Mouse (Mus musculus) cerebellum, adult 2 months (tissue): ENCODE measurements around the gene Pax5. TPM values are rescaled to one million over a fixed set of nuclear protein-coding genes. Genes with fewer than 3 reads are reported as not detected.

Source experiments
- DNase-seq, 2 experiments: peaks; one replicate each; pipeline ENCODE4 v3.0.0; 2021
- H3K27ac ChIP-seq: fragments of 200-500 bp; 2 replicates; pipeline ENCODE4 v1.5.1; 2012; ENCODE audit warnings: low read length, control low read depth, inconsistent platforms; ENCODE audit not compliant: insufficient read depth
- H3K27me3 ChIP-seq: fragments of 200-500 bp; 2 replicates; pipeline ENCODE4 v1.6.1; 2012; ENCODE audit warnings: inconsistent platforms, mild to moderate bottlenecking, low read length, moderate library complexity; ENCODE audit not compliant: control insufficient read depth, insufficient read depth
- H3K4me1 ChIP-seq: fragments of 200-500 bp; 2 replicates; pipeline ENCODE4 v1.6.1; 2011; ENCODE audit warnings: low read length; ENCODE audit not compliant: control insufficient read depth, insufficient read depth
- H3K4me3 ChIP-seq: fragments of 200-500 bp; replicated peaks from 2 replicates; pipeline ENCODE3; 2011; ENCODE audit warnings: mild to moderate bottlenecking, low read depth, low read length, control low read depth; ENCODE audit not compliant: insufficient read depth
- CTCF ChIP-seq: fragments of 200-500 bp; IDR thresholded peaks from 2 replicates; pipeline ENCODE4 v1.5.1; 2011; ENCODE audit warnings: low read depth, mild to moderate bottlenecking, control low read depth, low read length, moderate library complexity, borderline replicate concordance; ENCODE audit not compliant: insufficient read depth
- POLR2A ChIP-seq: fragments of 200-500 bp; IDR thresholded peaks from 2 replicates; pipeline ENCODE4 v1.6.1; 2011; ENCODE audit warnings: low read length, control low read depth, borderline replicate concordance; ENCODE audit not compliant: insufficient read depth
- WGBS: fragments of 180-500 bp; shearing (Covaris S2); methylation state at CpG from one replicate; pipeline ENCODE4 v1.1.7; 2018; 5-methylcytosine and 5-hydroxymethylcytosine counted together
- polyA plus RNA-seq: library from polyadenylated mRNA; depleted of rRNA; stranded (reverse); fragments of >200 nt; gene quantifications from 2 replicates; pipeline ENCODE4 v1.2.3, GENCODE M21; 2012

Gene Pax5
- polyA plus RNA-seq, 1 experiment: 0.13 TPM

DNA sequence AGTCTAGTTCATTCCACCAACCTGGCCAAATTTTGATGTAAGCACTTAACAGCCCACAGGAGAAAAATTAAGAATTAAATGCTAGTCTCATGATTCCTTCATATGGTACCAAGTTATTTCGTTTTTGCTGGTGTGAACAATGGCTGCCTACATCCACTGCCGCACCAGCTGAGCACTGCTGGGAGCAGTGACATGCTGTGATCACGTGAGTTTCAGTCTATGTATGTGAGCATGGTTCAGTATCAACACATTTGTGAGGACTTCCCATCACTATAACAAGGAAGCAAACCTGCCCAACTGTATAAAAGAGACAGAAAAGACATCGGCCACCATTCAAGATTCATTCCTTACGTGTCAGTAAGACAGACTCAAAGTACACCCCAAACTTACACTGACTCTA is 137.3 kb downstream of the Pax5 start:
- Histone ChIP-seq H3K4me3 (no peak overlapping the region), H3K27ac (no peak overlapping the region), H3K27me3 (no peaks in the 10 kb centered on the region), H3K4me1 (peaks cover 16% of the 10 kb centered on the region)
- TF ChIP-seq POLR2A (no peak), CTCF (no peak)
- WGBS: 88% methylated on average over 5 of the region's 5 CpGs
- no peak for DNase-seq

DNA sequence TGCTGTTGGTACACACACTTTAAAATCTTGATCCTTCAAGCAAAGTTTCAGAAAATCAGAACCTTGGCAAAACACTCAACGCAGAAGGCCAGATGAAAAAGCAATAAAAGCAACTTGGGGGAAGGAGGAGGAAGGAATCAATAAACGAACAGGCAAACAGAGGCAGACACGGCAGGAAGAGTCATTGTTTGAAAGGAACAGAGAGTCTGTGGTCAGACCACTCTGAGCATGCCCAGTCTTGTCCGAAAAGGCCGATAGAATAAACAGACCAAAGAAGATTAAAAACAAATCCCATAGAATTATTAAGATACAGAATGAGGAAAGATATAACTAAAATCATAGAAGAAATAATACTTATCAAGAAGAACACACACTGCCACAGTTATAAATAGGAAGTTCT is 137.9 kb downstream of the Pax5 start:
- no peak for TF ChIP-seq POLR2A
- no peak for TF ChIP-seq CTCF
- DNase-seq: no peak
- 79% methylated on average over 5 of the region's 5 CpGs for WGBS
- Histone ChIP-seq H3K4me1 (peaks cover 16% of the 10 kb centered on the region), H3K27ac (no peak overlapping the region), H3K4me3 (no peak overlapping the region), H3K27me3 (no peaks in the 10 kb centered on the region)

- 70% methylated on average over 10 of the region's 10 CpGs for WGBS
- Histone ChIP-seq H3K4me3 (no peak overlapping the region), H3K27ac (no peak overlapping the region), H3K27me3 (no peaks in the 10 kb centered on the region), H3K4me1 (peaks cover 16% of the 10 kb centered on the region)
- TF ChIP-seq CTCF (no peak), POLR2A (no peak)
- DNase-seq: no peak
These were observed 141.1 kb downstream of the Pax5 start for GRCm38 (mm10) chr4:44569138-44569537.

- WGBS: 8% methylated on average over 10 of the region's 10 CpGs
- peak; percentile 80 to 89 for DNase-seq
- TF ChIP-seq CTCF (no peak), POLR2A (no peak)
These were observed 141.6 kb downstream of the Pax5 start for GRCm38 (mm10) chr4:44568666-44569065.

DNA sequence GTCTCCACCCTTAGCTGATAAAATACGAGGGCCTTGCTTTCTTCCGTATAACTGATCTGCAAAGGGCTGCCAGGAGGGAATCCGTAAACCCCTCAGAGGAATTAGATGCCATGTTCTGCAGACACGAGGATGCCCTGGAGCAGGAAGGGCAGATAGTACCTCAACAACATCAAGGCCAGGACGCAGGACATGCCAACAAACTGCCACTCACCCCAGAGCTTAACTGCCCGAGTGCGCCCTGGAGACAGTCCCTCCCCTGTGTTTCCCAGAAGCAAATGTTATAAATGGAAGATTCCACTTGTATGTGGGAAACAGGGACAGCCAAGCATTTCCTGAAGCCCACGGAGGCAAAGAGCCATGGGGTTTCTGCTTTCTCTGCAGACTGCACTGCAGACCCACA is 143.9 kb downstream of the Pax5 start:
- H3K27me3 ChIP-seq: no peaks in the 10 kb centered on the region
- no peak for DNase-seq
- peaks cover 16% of the 10 kb centered on the region for H3K4me1 ChIP-seq
- no peak overlapping the region for H3K27ac ChIP-seq
- no peak overlapping the region for H3K4me3 ChIP-seq
- TF ChIP-seq CTCF (no peak), POLR2A (no peak)
- WGBS: 63% methylated on average over 8 of the region's 8 CpGs

More at GRCm38 (mm10) chr4:44568666-44569065, 141.6 kb downstream of the Pax5 start:
- H3K4me1 ChIP-seq: peaks cover 16% of the 10 kb centered on the region
- H3K27me3 ChIP-seq: no peaks in the 10 kb centered on the region
- H3K27ac ChIP-seq: no peak overlapping the region
- no peak overlapping the region for H3K4me3 ChIP-seq

DNA sequence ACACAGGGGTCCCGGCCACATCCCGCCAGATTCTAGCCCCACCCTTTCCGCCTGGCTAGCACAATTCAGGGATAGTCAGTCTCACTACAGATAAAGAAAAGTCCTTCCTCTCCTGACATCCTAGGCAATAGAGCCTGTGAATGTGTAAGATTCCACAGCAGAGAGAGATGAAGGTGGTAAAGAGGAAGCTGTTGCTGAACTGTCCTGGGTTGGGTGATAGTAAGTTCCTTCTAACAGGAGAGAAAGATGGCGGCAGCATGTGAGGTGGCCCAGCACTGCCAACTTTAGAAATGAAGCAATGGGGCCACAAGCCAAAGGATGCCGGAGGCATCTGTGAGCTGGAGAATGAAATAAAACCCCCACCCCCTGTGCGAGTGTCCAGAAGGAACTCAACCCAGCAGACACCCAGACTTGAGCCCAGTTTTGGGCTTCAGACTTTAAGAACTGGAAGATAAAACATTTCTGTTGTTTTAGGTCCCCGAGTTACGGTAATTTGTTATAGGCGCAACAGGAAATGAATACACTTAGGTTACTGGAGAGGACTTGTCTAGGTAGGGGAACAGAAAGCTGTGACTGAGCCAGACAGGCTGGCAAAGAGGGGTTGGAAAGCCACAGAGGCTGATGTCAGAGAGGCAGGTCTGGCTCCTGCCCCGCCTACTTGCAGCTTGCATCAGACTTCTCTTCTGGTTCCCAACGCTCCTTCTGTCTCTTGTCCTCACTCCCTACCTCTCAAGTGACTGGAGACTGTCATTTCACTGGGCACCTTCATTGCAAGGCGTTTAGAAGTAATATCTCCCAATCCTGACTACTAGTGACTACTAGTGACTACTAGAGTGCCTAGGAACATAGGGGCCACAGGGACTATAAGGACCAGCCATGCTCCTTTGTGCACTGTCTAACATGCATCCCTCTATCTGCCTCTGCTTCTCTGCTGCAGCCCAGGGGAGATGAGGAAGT is 144.9 kb downstream of the Pax5 start:
- WGBS: 51% methylated on average over 12 of the region's 12 CpGs
- no peak overlapping the region for H3K4me3 ChIP-seq
- TF ChIP-seq POLR2A (no peak), CTCF (no peak)
- H3K4me1 ChIP-seq: peaks cover 16% of the 10 kb centered on the region
- no peaks in the 10 kb centered on the region for H3K27me3 ChIP-seq
- H3K27ac ChIP-seq: no peak overlapping the region
- no peak for DNase-seq

- DNase-seq: peak; percentile 63 to 80
- H3K27ac ChIP-seq: no peak overlapping the region
- WGBS: 5% methylated on average over 10 of the region's 10 CpGs
- H3K27me3 ChIP-seq: no peaks in the 10 kb centered on the region
- H3K4me3 ChIP-seq: no peak overlapping the region
- peaks cover 10% of the 10 kb centered on the region for H3K4me1 ChIP-seq
- TF ChIP-seq CTCF (peak; percentile 75), POLR2A (no peak)
These were observed 145.7 kb downstream of the Pax5 start for GRCm38 (mm10) chr4:44564602-44565001.

- TF ChIP-seq CTCF (no peak), POLR2A (no peak)
- Histone ChIP-seq H3K27me3 (no peaks in the 10 kb centered on the region), H3K4me1 (peaks cover 13% of the 10 kb centered on the region; the same call in 1 of the 2 replicates), H3K4me3 (no peak overlapping the region), H3K27ac (no peak overlapping the region)
- 15% methylated on average over 8 of the region's 8 CpGs for WGBS
- no peak for DNase-seq
These were observed 149.3 kb downstream of the Pax5 start for GRCm38 (mm10) chr4:44560956-44561355.
